Mouse (Mus musculus) brain, embryonic 14.5 days (tissue): ENCODE measurements at regions not wholly inside any gene's neighbourhood (a gene's known extent, or its start where the extent isn't known, plus 50 kb on each side); places are given as distances from the start of the nearest gene placed in this dataset.

ENCODE experiments used
- CTCF ChIP-seq: fragments of 200-500 bp; IDR thresholded peaks from 2 replicates; pipeline ENCODE4 v1.5.1; 2012; ENCODE audit warnings: inconsistent platforms, mild to moderate bottlenecking, moderate library complexity, borderline replicate concordance; ENCODE audit not compliant: insufficient read depth, insufficient read length; ENCODE audit errors: extremely low read depth
- POLR2A ChIP-seq: fragments of 200-500 bp; IDR thresholded peaks from 2 replicates; pipeline ENCODE4 v1.6.1; 2012; ENCODE audit warnings: mild to moderate bottlenecking, inconsistent platforms, borderline replicate concordance; ENCODE audit not compliant: poor library complexity, insufficient read depth, insufficient read length, severe bottlenecking; ENCODE audit errors: extremely low read depth

GRCm38 (mm10) chr8:103148013-103148412 lies 362.6 kb upstream of the Cdh11 start:
- TF ChIP-seq CTCF, result no peak
- no peak for TF ChIP-seq POLR2A
